Mouse (Mus musculus): ENCODE measurements at regions not wholly inside any gene's neighbourhood (a gene's known extent, or its start where the extent isn't known, plus 50 kb on each side); places are given as distances from the start of the nearest gene placed in this dataset.

DNA sequence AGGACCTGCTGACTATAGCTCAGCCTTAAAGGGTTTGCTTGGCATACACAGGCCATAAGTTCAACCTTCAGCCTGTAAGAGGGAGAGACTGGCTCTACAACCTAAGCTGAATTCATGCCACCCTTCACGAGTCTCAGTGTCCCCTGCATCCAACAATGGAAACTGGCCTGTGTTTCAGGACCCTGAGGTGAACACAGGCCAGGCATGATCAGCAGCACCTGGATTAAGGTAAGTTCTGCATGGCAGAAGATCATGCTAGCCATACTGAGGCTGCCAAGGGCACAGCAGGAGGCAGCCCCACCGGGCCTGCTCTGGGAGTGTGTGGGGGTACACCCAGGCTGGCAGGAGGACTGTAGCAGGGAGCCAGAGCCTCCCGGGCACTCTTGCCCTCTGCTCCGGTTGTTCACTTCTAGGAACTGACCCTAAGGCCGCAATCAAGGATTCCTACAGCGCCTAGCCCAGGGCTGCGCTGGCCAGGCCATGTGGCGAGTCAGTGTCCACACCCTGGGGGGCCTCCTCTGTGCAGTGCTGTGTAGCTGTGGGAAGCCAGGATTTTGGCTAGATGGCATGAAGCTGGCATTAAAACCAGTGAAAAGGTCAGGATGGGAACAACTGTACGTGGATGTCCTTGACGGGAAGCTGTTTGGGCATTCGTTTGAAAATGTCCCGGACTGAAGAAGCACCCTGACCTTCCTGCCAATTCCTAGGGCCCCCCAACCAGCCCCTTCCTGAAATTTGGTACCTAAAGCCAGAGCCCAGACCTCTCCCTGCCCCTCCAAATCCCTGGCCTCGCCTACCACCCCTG is 74.8 kb upstream of the Ppp2r5c start:
- H3K79me2 ChIP-seq (replicated peaks; ENCODE audit: control insufficient read depth, extremely low read depth, insufficient read depth, poor library complexity, severe bottlenecking) = no peaks in the 10 kb centered on the region
- peaks cover 43% of the 10 kb centered on the region for H3K27me3 ChIP-seq (replicated peaks)
- no peak for DNase-seq (ENCODE audit: extremely low read depth)
- H3K4me3 ChIP-seq (replicated peaks in 1 of 3; ENCODE audit: low read depth in 2 of 3, low read length in 2 of 3, poor library complexity in 1 of 3) = no peak overlapping the region
- H3K9me3 ChIP-seq (replicated peaks; ENCODE audit: low read length) = peaks cover 3% of the 10 kb centered on the region
- no peak overlapping the region for H3K4me2 ChIP-seq (ENCODE audit: insufficient read depth, low read depth, poor library complexity, severe bottlenecking)
- no peak for TF ChIP-seq ZNF384 (IDR thresholded peaks at IDR 0.05; ENCODE audit: low read depth, low read length)
- TF ChIP-seq BHLHE40 (IDR thresholded peaks at IDR 0.05; ENCODE audit: low read depth, low read length) = no peak
- TF ChIP-seq MAX (IDR thresholded peaks at IDR 0.05; ENCODE audit: low read length) = no peak
- TF ChIP-seq POLR2A (IDR thresholded peaks at IDR 0.05; ENCODE audit: low read depth, low read length) = no peak
- TF ChIP-seq EP300 (IDR thresholded peaks at IDR 0.05; ENCODE audit: low read length) = no peak
- no peak for TF ChIP-seq NELFE (IDR thresholded peaks at IDR 0.05; ENCODE audit: low read depth, low read length)
- TF ChIP-seq RAD21 (IDR thresholded peaks at IDR 0.05; ENCODE audit: low read depth, low read length) = no peak
- no peak for TF ChIP-seq MAZ (IDR thresholded peaks at IDR 0.05; ENCODE audit: low read depth, low read length)
- no peak for TF ChIP-seq TCF12 (IDR thresholded peaks at IDR 0.05; ENCODE audit: low read depth, low read length)
- no peak for TF ChIP-seq CHD2 (IDR thresholded peaks at IDR 0.05; ENCODE audit: low read length)
- TF ChIP-seq CHD1 (IDR thresholded peaks at IDR 0.05; ENCODE audit: low read depth, low read length) = no peak
- no peak for TF ChIP-seq SIN3A (IDR thresholded peaks at IDR 0.05; ENCODE audit: low read length)
- no peak for TF ChIP-seq GABPA (IDR thresholded peaks at IDR 0.05; ENCODE audit: insufficient replicate concordance, low read depth, low read length)
- TF ChIP-seq TBP (conservative IDR thresholded peaks at IDR 0.05; ENCODE audit: low read depth, low read length) = no peak
- no peak for TF ChIP-seq CTCF (conservative IDR thresholded peaks at IDR 0.05 in 1 of 2, IDR thresholded peaks at IDR 0.05 in 1 of 2; ENCODE audit: low read depth in 2 of 2, low read length in 2 of 2)
- no peak for TF ChIP-seq JUN (IDR thresholded peaks at IDR 0.05; ENCODE audit: insufficient read depth, low read depth, low read length)
- no peak for TF ChIP-seq ETS1 (conservative IDR thresholded peaks at IDR 0.05; ENCODE audit: low read depth, low read length)
- TF ChIP-seq HCFC1 (IDR thresholded peaks at IDR 0.05; ENCODE audit: low read depth, low read length) = no peak
- TF ChIP-seq KAT2A (IDR thresholded peaks at IDR 0.05; ENCODE audit: insufficient replicate concordance, low read length) = no peak
- TF ChIP-seq E2F4 (IDR thresholded peaks at IDR 0.05; ENCODE audit: insufficient replicate concordance, low read depth, low read length) = no peak
- no peak overlapping the region for H3K27ac ChIP-seq (ENCODE audit: insufficient read depth, low read depth)
- dilution Hi-C loops (cut with MboI; ENCODE audit: extremely low pct_ligation_motif_present, extremely low pct_unique_long_range_greater_than_20kb, low sequenced_read_pairs) (no loop called here), in situ Hi-C loops (cut with MboI; ENCODE audit: low pct_ligation_motif_present, low pct_unique_long_range_greater_than_20kb, low sequenced_read_pairs) (loop anchor here (10.0 kb wide), 2 partner anchors 937 to 1477 kb away; partner anchors contain the start of genes Wars and Wdr25)
- H3K4me1 ChIP-seq (ENCODE audit: control insufficient read depth in 1 of 2, insufficient read depth in 2 of 2) = peaks cover 0 to 3% of the 10 kb centered on the region in 2 experiments; a peak in 2 of 4 replicates
- H3K9ac ChIP-seq (ENCODE audit: insufficient read depth, low read depth) = no peak overlapping the region
- no peaks in the 10 kb centered on the region for H3K36me3 ChIP-seq (replicated peaks in 1 of 2; ENCODE audit: control insufficient read depth in 1 of 2, insufficient read depth in 1 of 2, low read length in 1 of 2)

DNA sequence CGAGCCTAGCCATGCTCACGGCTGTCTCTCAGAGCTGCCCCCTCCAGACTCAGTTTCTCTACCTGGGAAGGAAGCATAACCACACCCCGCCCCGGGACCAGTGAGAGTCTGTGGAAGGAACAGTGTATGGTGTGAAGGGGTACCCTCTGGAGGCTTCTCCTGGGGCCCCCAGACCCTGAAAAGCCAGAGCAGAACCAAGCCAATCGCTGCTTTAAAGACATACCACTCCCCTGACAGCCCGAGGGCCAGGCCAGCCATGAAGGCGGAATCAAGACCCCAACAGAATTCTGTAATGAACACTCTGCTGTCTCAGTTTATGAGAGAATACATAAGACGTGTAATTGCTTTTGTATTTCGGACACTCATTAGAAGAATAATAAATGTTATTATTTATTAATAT is 73.9 kb upstream of the Ppp2r5c start:
- no peak for TF ChIP-seq MYC (IDR thresholded peaks at IDR 0.05; ENCODE audit: low read depth, low read length)
- no peak for TF ChIP-seq MAZ (IDR thresholded peaks at IDR 0.05; ENCODE audit: low read depth, low read length)
- TF ChIP-seq USF1 (IDR thresholded peaks at IDR 0.05; ENCODE audit: low read depth, low read length) = no peak
- no peak for TF ChIP-seq POLR2AphosphoS2 (IDR thresholded peaks at IDR 0.05; ENCODE audit: low read depth, low read length)
- no peak for TF ChIP-seq JUND (conservative IDR thresholded peaks at IDR 0.05; ENCODE audit: low read depth, low read length)
- TF ChIP-seq IRF4 (IDR thresholded peaks at IDR 0.05; ENCODE audit: low read depth, low read length) = no peak
- no peak for TF ChIP-seq MAFK (IDR thresholded peaks at IDR 0.05; ENCODE audit: insufficient replicate concordance, low read length)
- TF ChIP-seq PAX5 (IDR thresholded peaks at IDR 0.05; ENCODE audit: low read length) = no peak
- no peak for TF ChIP-seq CHD2 (IDR thresholded peaks at IDR 0.05; ENCODE audit: low read length)
- TF ChIP-seq ETS1 (conservative IDR thresholded peaks at IDR 0.05; ENCODE audit: low read depth, low read length) = no peak
- TF ChIP-seq USF2 (conservative IDR thresholded peaks at IDR 0.05; ENCODE audit: low read depth, low read length) = no peak
- no peak for TF ChIP-seq HCFC1 (IDR thresholded peaks at IDR 0.05; ENCODE audit: low read depth, low read length)
- no peak for TF ChIP-seq BHLHE40 (IDR thresholded peaks at IDR 0.05; ENCODE audit: low read depth, low read length)
- no peak for TF ChIP-seq ZC3H11A (IDR thresholded peaks at IDR 0.05; ENCODE audit: low read depth, low read length)
- no peak for TF ChIP-seq ZNF384 (IDR thresholded peaks at IDR 0.05; ENCODE audit: low read depth, low read length)
- H3K4me3 ChIP-seq (replicated peaks in 1 of 3; ENCODE audit: low read depth in 2 of 3, low read length in 2 of 3, poor library complexity in 1 of 3) = no peak overlapping the region

More for the DNA sequence above, 73.9 kb upstream of the Ppp2r5c start:
- no peak for DNase-seq (ENCODE audit: extremely low read depth)
- no peaks in the 10 kb centered on the region for H3K9me3 ChIP-seq (replicated peaks; ENCODE audit: low read length)
- no peaks in the 10 kb centered on the region for H3K79me2 ChIP-seq (replicated peaks; ENCODE audit: control insufficient read depth, extremely low read depth, insufficient read depth, poor library complexity, severe bottlenecking)
- H3K4me2 ChIP-seq (ENCODE audit: insufficient read depth, low read depth, poor library complexity, severe bottlenecking) = no peak overlapping the region
- no peak overlapping the region for H3K27ac ChIP-seq (ENCODE audit: insufficient read depth, low read depth)
- dilution Hi-C loops (cut with MboI; ENCODE audit: extremely low pct_ligation_motif_present, extremely low pct_unique_long_range_greater_than_20kb, low sequenced_read_pairs) = no loop called here
- no peak overlapping the region for H3K9ac ChIP-seq (ENCODE audit: insufficient read depth, low read depth)
- in situ Hi-C loops (cut with MboI; ENCODE audit: low pct_ligation_motif_present, low pct_unique_long_range_greater_than_20kb, low sequenced_read_pairs) = loop anchor here (10.0 kb wide), 2 partner anchors 938 to 1478 kb away; partner anchors contain the start of genes Wars and Wdr25
- H3K36me3 ChIP-seq (replicated peaks in 1 of 2; ENCODE audit: control insufficient read depth in 1 of 2, insufficient read depth in 1 of 2, low read length in 1 of 2) = no peaks in the 10 kb centered on the region
- H3K27me3 ChIP-seq (replicated peaks) = peaks cover 43% of the 10 kb centered on the region
- peaks cover 7 to 12% of the 10 kb centered on the region in 2 experiments for H3K4me1 ChIP-seq (ENCODE audit: control insufficient read depth in 1 of 2, insufficient read depth in 2 of 2)
